Mouse (Mus musculus): ENCODE data around the gene Gm5134. TPM values are rescaled to one million over a fixed set of nuclear protein-coding genes. Genes with fewer than 3 reads are reported as not detected.

Gm5134 gene
- polyA plus RNA-seq, 1 experiment from 2014 or later = not detected

DNA sequence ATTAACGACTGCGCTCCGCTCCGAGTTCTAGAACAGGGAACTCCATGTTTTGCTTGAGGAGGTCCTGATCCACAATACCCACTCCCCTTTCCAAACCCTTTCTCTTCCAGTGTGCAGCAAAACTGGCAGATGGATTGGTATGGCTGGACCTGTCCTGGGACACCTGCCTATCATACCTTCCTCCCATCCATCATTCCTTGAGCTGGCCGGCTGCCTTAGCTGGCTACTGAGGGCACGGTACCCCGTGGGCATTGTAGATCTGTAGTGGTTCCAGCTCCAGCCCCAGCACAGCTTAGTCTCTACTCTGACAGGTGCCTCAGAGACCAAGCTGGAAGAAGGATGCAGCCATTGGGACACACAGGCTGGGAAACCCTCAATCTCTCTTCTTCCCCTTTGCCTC lies 23.0 kb upstream of the Gm5134 start:
- 24% methylated on average over 7 of the region's 7 CpGs for WGBS

DNA sequence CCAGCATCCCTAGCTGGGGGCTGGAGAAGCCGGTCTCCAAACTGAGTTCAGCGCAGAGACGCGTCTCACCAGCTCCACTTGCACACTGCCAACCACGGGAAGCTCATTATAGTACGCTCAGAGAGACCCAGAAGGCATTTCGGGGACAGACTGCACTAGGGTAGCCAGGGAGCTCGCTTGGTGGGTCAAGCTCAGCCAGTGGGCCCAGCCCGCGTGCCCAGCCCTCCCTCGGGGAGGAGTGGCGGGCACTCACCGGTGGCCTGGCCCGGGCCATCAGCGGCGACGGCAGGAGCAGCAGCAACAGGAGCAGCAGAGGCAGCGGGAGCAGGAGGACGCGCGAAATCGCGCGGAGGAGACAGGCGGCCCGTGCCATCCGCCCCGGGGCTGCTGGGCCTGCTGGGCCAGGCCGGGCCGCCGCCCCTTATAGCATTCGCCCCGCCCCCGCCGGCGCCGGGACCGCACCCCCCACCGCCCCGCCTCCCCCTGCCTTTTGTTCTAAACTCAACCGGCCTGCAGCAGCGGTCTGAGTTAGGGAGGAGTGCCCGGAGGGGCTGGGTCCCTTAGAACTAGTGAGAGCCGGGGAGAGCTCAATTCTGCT lies 22.1 kb upstream of the Gm5134 start:
- 3% methylated on average over 37 of the region's 44 CpGs for WGBS
- DNase-seq (ENCODE audit: low spot score) (peak; percentile 69), ATAC-seq (peak; percentile 69)
- H3K36me3 ChIP-seq (ENCODE audit: insufficient read depth, low read length) = 0 out of 2 replicates have a peak, but pooled peaks cover 5% of the 10 kb centered on the region
- no peaks in the 10 kb centered on the region for H3K9me3 ChIP-seq (ENCODE audit: low read length)
- H3K4me2 ChIP-seq (replicated peaks; ENCODE audit: low read depth, low read length) = peak overlapping the region; percentile 94
- TF ChIP-seq CTCF (IDR thresholded peaks at IDR 0.05) (no peak), EP300 (IDR thresholded peaks at IDR 0.05) (no peak)
- peak overlapping the region; percentile 52 for H3K9ac ChIP-seq (replicated peaks; ENCODE audit: low read depth)
- H3K27ac ChIP-seq (ENCODE audit: low read length) = peak overlapping the region; percentile 75
- H3K4me1 ChIP-seq (ENCODE audit: insufficient read depth, low read depth, low read length) = peaks cover 12% of the 10 kb centered on the region; the same call in 1 of the 2 replicates
- H3K27me3 ChIP-seq (replicated peaks; ENCODE audit: insufficient read depth, low read length) = 0 out of 2 replicates have a peak, but pooled peaks cover 5% of the 10 kb centered on the region
- H3K4me3 ChIP-seq (ENCODE audit: low read depth, low read length) = peak overlapping the region; percentile 50

More for the DNA sequence above, 23.0 kb upstream of the Gm5134 start:
- Histone ChIP-seq H3K4me3 (ENCODE audit: low read depth, low read length) (peak overlapping the region; percentile 21; the same call in 1 of the 2 replicates), H3K9me3 (ENCODE audit: low read length) (no peaks in the 10 kb centered on the region), H3K4me2 (replicated peaks; ENCODE audit: low read depth, low read length) (peak overlapping the region; percentile 94), H3K27me3 (replicated peaks; ENCODE audit: insufficient read depth, low read length) (0 out of 2 replicates have a peak, but pooled peaks cover 5% of the 10 kb centered on the region), H3K27ac (ENCODE audit: low read length) (peak overlapping the region; percentile 62; the same call in 1 of the 2 replicates), H3K4me1 (ENCODE audit: insufficient read depth, low read depth, low read length) (peaks cover 12% of the 10 kb centered on the region; the same call in 1 of the 2 replicates), H3K36me3 (ENCODE audit: insufficient read depth, low read length) (0 out of 2 replicates have a peak, but pooled peaks cover 5% of the 10 kb centered on the region), H3K9ac (replicated peaks; ENCODE audit: low read depth) (no peak overlapping the region)
- ATAC-seq (no peak), DNase-seq (ENCODE audit: low spot score) (no peak)
- TF ChIP-seq EP300 (IDR thresholded peaks at IDR 0.05) = no peak
- no peak for TF ChIP-seq CTCF (IDR thresholded peaks at IDR 0.05)

DNA sequence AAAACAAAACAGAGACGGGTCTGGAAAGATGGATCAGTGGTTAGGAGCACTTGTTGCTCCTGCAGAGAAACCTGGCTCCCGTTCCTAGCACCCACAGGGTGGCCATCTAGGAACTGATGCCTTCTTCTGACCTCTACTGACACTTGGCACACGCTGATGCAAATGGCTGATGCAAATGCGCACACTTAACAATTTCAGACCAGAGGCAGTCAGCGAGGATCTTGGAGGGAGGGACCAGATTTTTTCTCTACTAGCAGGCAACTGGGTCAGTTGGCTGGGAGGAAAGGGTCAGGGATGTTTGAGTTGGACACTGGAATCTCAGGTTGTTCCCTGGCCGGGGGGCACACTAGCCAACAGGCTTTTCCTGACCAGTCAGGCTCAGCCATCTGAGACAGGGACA lies 21.4 kb upstream of the Gm5134 start, which contains the start of gene Chchd10:
Gene Chchd10, plus strand, starts transcription at position 240 of the 400 bp plus-strand sequence.
- H3K4me1 ChIP-seq (ENCODE audit: insufficient read depth, low read depth, low read length) = peaks cover 12% of the 10 kb centered on the region; the same call in 1 of the 2 replicates
- 40% methylated on average over 6 of the region's 6 CpGs for WGBS
- no peak for TF ChIP-seq EP300 (IDR thresholded peaks at IDR 0.05)
- TF ChIP-seq CTCF (IDR thresholded peaks at IDR 0.05) = no peak

DNA sequence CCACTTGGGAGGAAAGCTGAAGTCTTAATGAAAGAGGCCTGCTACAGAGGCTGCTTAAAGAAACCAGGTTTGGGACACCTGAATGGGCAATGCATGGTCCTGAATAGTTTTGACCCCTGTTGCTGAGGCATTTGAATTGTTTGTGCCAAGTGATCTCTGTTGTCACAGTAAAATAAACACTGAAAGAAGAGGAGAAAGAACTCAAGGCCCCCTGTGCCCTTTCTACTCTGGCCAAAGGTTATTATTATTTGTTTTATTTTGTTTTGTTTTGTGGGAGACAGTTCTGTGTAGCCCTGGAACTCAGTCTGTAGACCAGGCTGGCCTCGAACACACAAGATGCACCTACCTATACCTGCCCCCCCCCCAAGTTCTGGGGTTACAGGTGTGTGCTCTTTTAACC lies 19.3 kb upstream of the Gm5134 start:
- 0 out of 2 replicates have a peak, but pooled peaks cover 5% of the 10 kb centered on the region for H3K27me3 ChIP-seq (replicated peaks; ENCODE audit: insufficient read depth, low read length)
- WGBS = 50% methylated on average over 1 of the region's 1 CpGs
- H3K4me2 ChIP-seq (replicated peaks; ENCODE audit: low read depth, low read length) = no peak overlapping the region
- no peaks in the 10 kb centered on the region for H3K36me3 ChIP-seq (ENCODE audit: insufficient read depth, low read length)
- H3K27ac ChIP-seq (ENCODE audit: low read length) = no peak overlapping the region
- H3K4me3 ChIP-seq (ENCODE audit: low read depth, low read length) = no peak overlapping the region
- DNase-seq (ENCODE audit: low spot score) (no peak), ATAC-seq (no peak)
- TF ChIP-seq EP300 (IDR thresholded peaks at IDR 0.05) (no peak), CTCF (IDR thresholded peaks at IDR 0.05) (no peak)
- no peak overlapping the region for H3K9ac ChIP-seq (replicated peaks; ENCODE audit: low read depth)
- H3K4me1 ChIP-seq (ENCODE audit: insufficient read depth, low read depth, low read length) = peaks cover 12% of the 10 kb centered on the region; the same call in 1 of the 2 replicates
- no peaks in the 10 kb centered on the region for H3K9me3 ChIP-seq (ENCODE audit: low read length)

More for the DNA sequence above, 21.4 kb upstream of the Gm5134 start, which contains the start of gene Chchd10:
- H3K9me3 ChIP-seq (ENCODE audit: low read length) = no peaks in the 10 kb centered on the region
- H3K4me2 ChIP-seq (replicated peaks; ENCODE audit: low read depth, low read length) = peak within 1 kb of the TSS; percentile 94
- 0 out of 2 replicates have a peak, but pooled peaks cover 5% of the 10 kb centered on the region for H3K27me3 ChIP-seq (replicated peaks; ENCODE audit: insufficient read depth, low read length)
- peak within 1 kb of the TSS; percentile 50 for H3K4me3 ChIP-seq (ENCODE audit: low read depth, low read length)
- H3K27ac ChIP-seq (ENCODE audit: low read length) = peak within 1 kb of the TSS; percentile 75
- no peaks in the 10 kb centered on the region for H3K36me3 ChIP-seq (ENCODE audit: insufficient read depth, low read length)
- H3K9ac ChIP-seq (replicated peaks; ENCODE audit: low read depth) = peak within 1 kb of the TSS; percentile 52
- ATAC-seq (no peak), DNase-seq (ENCODE audit: low spot score) (no peak)

DNA sequence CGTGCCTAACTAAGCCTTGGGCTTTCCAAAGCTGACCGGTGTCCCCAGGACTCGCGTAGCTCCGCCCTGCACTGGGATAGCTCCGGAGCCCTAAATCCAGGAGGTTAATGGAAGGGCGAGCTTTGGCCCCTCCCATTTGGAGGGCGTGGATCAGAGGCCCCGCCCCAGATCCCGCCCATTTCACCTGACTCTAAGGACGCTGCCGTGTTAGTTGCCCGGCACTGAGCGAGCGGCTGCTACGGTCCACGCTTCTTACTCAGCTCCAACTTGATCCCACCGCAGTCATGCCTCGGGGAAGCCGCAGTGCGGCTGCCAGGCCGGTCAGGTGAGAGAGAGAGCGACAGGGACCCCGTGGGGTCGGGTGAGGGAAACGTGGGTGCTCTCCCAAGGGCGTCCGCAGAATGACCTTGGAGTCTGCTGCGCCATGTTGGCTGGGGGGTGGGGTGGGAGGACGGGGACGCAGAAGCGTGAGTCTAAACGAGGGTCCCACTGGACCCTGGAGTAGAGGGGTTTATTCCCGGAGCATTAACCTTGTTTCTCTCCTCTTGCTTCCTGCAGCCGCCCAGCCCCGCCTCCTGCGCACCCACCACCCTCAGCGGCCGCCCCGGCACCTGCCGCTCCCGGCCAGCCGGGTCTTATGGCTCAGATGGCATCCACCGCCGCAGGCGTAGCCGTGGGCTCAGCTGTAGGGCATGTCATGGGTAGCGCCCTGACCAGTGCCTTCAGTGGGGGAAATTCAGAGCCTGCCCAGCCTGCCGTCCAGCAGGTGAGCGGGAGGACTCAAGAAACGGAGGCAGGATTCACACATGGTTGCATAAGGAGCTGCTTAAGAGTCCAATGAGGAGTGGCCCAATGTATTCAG lies 18.4 kb upstream of the Gm5134 start, which contains the start of gene Mmp11:
Gene Mmp11, minus strand, starts transcription at position 817 of the 862 bp plus-strand sequence.
- Histone ChIP-seq H3K4me1 (ENCODE audit: insufficient read depth, low read depth, low read length) (peaks cover 12% of the 10 kb centered on the region; the same call in 1 of the 2 replicates), H3K4me3 (ENCODE audit: low read depth, low read length) (peak within 1 kb of the TSS; percentile 55), H3K9me3 (ENCODE audit: low read length) (no peaks in the 10 kb centered on the region), H3K27me3 (replicated peaks; ENCODE audit: insufficient read depth, low read length) (0 out of 2 replicates have a peak, but pooled peaks cover 5% of the 10 kb centered on the region), H3K36me3 (ENCODE audit: insufficient read depth, low read length) (no peaks in the 10 kb centered on the region), H3K4me2 (replicated peaks; ENCODE audit: low read depth, low read length) (peak within 1 kb of the TSS; percentile 62), H3K27ac (ENCODE audit: low read length) (peak within 1 kb of the TSS; percentile 6; the same call in 1 of the 2 replicates), H3K9ac (replicated peaks; ENCODE audit: low read depth) (peak within 1 kb of the TSS; percentile 41; the same call in 1 of the 2 replicates)
- ATAC-seq (peak; percentile 82), DNase-seq (ENCODE audit: low spot score) (peak; percentile 88)
- 5% methylated on average over 47 of the region's 51 CpGs for WGBS
- TF ChIP-seq CTCF (IDR thresholded peaks at IDR 0.05) (no peak), EP300 (IDR thresholded peaks at IDR 0.05) (no peak)

All from lung, postnatal 0 days (tissue).